Mouse (Mus musculus) heart, embryonic 16.5 days (tissue): ENCODE results near the gene Gm20388. TPM values are rescaled to one million over a fixed set of nuclear protein-coding genes. Genes with fewer than 3 reads are reported as not detected.

ENCODE experiments used
- ATAC-seq: fragments of 200-750 bp; cut with Nextera tagmentation; replicated peaks from 2 replicates; pipeline ENCODE4 v1.8.0; 2017; ENCODE audit warnings: moderate number of reproducible peaks; ENCODE audit not compliant: insufficient read depth, low FRiP score; ENCODE audit errors: extremely low read depth
- H3K27ac ChIP-seq: fragments of 300-500 bp; sonication (generic); 2 replicates; pipeline ENCODE4 v1.5.1; 2014; ENCODE audit warnings: mild to moderate bottlenecking, low read length, control low read depth, moderate library complexity
- H3K27me3 ChIP-seq: fragments of 300-500 bp; sonication (generic); 2 replicates; pipeline ENCODE4 v1.6.1; 2014; ENCODE audit warnings: low read length, mixed read lengths; ENCODE audit not compliant: control insufficient read depth, insufficient read depth
- H3K36me3 ChIP-seq: fragments of 300-500 bp; sonication (generic); 2 replicates; pipeline ENCODE4 v1.6.1; 2014; ENCODE audit not compliant: control insufficient read depth, insufficient read depth
- H3K4me1 ChIP-seq: fragments of 300-500 bp; sonication (generic); 2 replicates; pipeline ENCODE4 v1.6.1; 2014; ENCODE audit warnings: low read length, mixed read lengths; ENCODE audit not compliant: control insufficient read depth, insufficient read depth
- H3K4me2 ChIP-seq: fragments of 300-500 bp; sonication (generic); 2 replicates; pipeline ENCODE4 v1.6.1; 2014; ENCODE audit warnings: low read depth, mild to moderate bottlenecking, control low read depth, low read length
- H3K4me3 ChIP-seq: fragments of 300-500 bp; sonication (generic); 2 replicates; pipeline ENCODE4 v1.5.1; 2014; ENCODE audit warnings: mild to moderate bottlenecking, control low read depth, low read length
- H3K9ac ChIP-seq: fragments of 300-500 bp; sonication (generic); 2 replicates; pipeline ENCODE4 v1.6.1; 2014; ENCODE audit warnings: low read length, control low read depth
- H3K9me3 ChIP-seq: fragments of 300-500 bp; sonication (generic); replicated peaks from 2 replicates; pipeline ENCODE4 v1.6.1; 2016; ENCODE audit warnings: low read length; ENCODE audit not compliant: control insufficient read depth
- WGBS: fragments of 180-500 bp; shearing (Covaris S2); extraction: QIAGEN DNeasy Blood & Tissue Kit; methylation state at CpG from one replicate; pipeline ENCODE4 v1.1.7; 2014; 5-methylcytosine and 5-hydroxymethylcytosine counted together
- polyA plus RNA-seq: library from polyadenylated mRNA; unstranded; fragments of >200 nt; fragmentation: Nextera tagmentation; extraction: Ambion mirVana; gene quantifications from 2 replicates; pipeline ENCODE4 v1.2.1, GENCODE M21; 2015

Gene Gm20388
- polyA plus RNA-seq, 1 experiment from 2014 or later, result 4.5 TPM

DNA sequence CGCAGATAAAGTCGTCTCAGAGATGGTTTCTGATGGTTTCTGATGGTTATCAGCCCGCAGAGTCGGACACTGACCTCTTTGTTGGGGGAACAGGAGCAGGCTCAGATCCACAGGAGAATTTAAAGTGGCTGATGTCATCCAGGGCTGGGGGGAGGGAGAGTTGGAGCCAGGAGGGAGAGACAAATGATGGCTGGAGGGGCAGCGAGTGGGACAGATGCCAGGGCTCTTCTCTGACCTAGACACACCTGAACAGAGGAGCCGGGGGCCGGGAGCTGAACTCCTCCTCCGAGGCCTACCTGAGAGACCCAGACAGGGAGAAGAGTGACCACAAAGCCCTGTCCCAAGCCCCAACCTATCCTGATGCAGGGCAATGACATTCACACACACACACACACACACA lies 2418.4 kb downstream of the Gm20388 start:
- no peak for ATAC-seq
- peaks cover 7% of the 10 kb centered on the region for H3K36me3 ChIP-seq
- H3K27ac ChIP-seq, result no peak overlapping the region
- H3K4me1 ChIP-seq, result peaks cover 51% of the 10 kb centered on the region
- no peak overlapping the region for H3K4me2 ChIP-seq
- no peak overlapping the region for H3K4me3 ChIP-seq
- no peaks in the 10 kb centered on the region for H3K27me3 ChIP-seq
- H3K9me3 ChIP-seq, result no peaks in the 10 kb centered on the region
- peak overlapping the region; percentile 13; the same call in 1 of the 2 replicates for H3K9ac ChIP-seq
- 44% methylated on average over 8 of the region's 8 CpGs for WGBS

DNA sequence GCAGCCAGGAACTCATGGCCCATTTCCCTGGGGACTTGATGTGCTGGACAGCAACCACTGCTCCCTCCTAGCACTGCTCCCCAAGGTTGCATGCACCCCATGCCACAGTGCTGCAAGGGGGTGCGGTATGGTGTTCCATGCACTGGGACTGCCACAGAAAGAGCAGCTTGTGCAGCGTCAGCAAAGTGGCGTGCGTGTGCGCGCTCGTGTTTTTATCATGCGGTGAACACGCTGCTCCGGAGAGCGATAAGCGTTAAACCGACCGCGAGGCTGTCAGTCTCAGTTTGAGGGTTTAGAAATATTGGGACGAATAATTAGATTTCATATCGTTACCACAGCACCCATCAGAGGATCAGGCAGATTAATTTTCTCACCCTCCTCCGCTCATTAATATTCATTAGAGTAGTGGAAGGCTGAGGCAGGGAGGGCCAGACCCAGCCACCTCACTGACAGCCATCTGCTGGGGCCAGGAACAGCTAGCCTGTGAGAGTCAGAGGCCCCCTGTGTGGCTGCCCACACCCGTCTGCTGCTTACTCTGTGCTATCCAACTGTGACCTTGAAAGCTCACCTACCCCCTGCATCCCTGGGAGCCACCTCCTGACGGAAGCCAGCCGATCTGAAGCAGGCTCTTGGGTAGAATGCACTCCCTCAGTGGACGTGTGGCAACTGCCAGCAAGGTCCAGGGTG lies 2419.1 kb downstream of the Gm20388 start:
- no peak overlapping the region for H3K4me2 ChIP-seq
- H3K27me3 ChIP-seq, result no peaks in the 10 kb centered on the region
- 77% methylated on average over 22 of the region's 22 CpGs for WGBS
- H3K36me3 ChIP-seq, result peaks cover 7% of the 10 kb centered on the region
- peak overlapping the region; percentile 84 for H3K27ac ChIP-seq
- H3K4me3 ChIP-seq, result no peak overlapping the region
- no peak for ATAC-seq
- peaks cover 45% of the 10 kb centered on the region for H3K4me1 ChIP-seq
- peak overlapping the region; percentile 37 for H3K9ac ChIP-seq
- no peaks in the 10 kb centered on the region for H3K9me3 ChIP-seq

- H3K9ac ChIP-seq, result peak overlapping the region; percentile 37
- H3K27ac ChIP-seq, result peak overlapping the region; percentile 84
- no peaks in the 10 kb centered on the region for H3K9me3 ChIP-seq
- H3K4me1 ChIP-seq, result peaks cover 36% of the 10 kb centered on the region
- H3K36me3 ChIP-seq, result peaks cover 16% of the 10 kb centered on the region
- H3K4me3 ChIP-seq, result no peak overlapping the region
- H3K27me3 ChIP-seq, result no peaks in the 10 kb centered on the region
- WGBS, result 56% methylated on average over 12 of the region's 12 CpGs
- H3K4me2 ChIP-seq, result no peak overlapping the region
- ATAC-seq, result no peak
Observed at GRCm38 (mm10) chr8:122330446-122331133, 2419.9 kb downstream of the Gm20388 start.

DNA sequence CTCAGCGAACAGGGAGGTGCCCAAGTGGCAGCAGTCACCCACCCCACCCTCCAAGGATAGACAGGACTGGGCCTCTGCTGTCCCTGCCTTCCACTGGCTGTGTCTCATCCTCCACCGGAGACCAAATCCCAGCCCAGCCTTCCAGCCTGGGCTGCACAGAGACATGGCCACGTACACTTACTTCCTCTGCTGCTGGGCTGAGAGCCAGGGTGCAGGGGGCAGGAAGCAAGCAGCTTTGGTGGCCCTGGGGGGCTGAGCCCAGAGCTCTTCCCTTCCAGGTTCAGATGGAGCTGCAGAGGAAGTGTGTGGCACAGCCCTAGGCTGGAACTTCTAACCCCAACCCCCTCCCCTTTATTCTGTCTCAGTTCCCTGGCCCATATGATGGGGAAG lies 2420.5 kb downstream of the Gm20388 start:
- ATAC-seq, result peak; percentile 64
- H3K27me3 ChIP-seq, result no peaks in the 10 kb centered on the region
- WGBS, result 49% methylated on average over 3 of the region's 3 CpGs
- H3K4me1 ChIP-seq, result peaks cover 32% of the 10 kb centered on the region
- no peak overlapping the region for H3K4me2 ChIP-seq
- H3K27ac ChIP-seq, result peak overlapping the region; percentile 84
- H3K9me3 ChIP-seq, result no peaks in the 10 kb centered on the region
- peak overlapping the region; percentile 37 for H3K9ac ChIP-seq
- H3K4me3 ChIP-seq, result no peak overlapping the region
- H3K36me3 ChIP-seq, result peaks cover 22% of the 10 kb centered on the region

DNA sequence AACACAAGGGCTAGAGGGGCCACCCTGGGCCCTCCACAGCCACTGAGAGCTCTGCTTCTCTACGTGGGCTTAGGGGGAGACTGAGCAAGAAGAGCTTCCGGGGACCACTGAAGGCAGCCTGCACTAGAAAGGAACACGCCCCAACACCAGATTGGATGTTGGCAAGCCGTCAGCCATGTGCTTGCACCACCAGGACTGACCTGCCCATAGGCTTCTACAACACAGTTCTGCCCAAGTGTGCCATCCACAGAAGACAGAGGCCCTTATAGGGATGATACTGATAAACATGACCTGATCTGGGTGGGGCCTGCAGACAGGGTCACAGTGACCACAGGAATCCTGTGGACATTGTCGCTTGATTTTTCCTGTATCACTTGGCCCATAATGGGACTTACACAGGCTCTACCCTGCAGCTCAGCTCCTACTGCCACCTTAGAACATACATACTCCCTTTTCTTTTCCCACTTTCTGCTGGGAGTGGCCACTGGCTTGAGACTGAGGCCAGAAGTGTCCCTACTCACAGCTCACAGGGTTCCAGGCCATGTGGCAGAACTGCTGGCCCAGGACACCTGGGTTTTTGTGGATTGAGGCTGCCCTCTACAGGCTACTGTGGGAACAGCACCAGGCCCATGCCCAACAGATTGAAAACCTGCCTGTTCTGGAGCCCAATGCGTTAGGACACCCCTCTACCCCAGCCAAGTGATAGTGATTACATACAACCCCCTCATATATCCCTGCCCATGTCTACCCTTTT lies 2422.3 kb downstream of the Gm20388 start:
- Histone ChIP-seq H3K4me2 (no peak overlapping the region), H3K9ac (no peak overlapping the region), H3K27me3 (no peaks in the 10 kb centered on the region), H3K9me3 (no peaks in the 10 kb centered on the region), H3K36me3 (peaks cover 36% of the 10 kb centered on the region), H3K4me3 (no peak overlapping the region), H3K27ac (no peak overlapping the region), H3K4me1 (peaks cover 32% of the 10 kb centered on the region)
- no peak for ATAC-seq
- 71% methylated on average over 6 of the region's 6 CpGs for WGBS

- Histone ChIP-seq H3K27me3 (no peaks in the 10 kb centered on the region), H3K9me3 (no peaks in the 10 kb centered on the region), H3K4me3 (no peak overlapping the region), H3K36me3 (peaks cover 36% of the 10 kb centered on the region), H3K9ac (no peak overlapping the region), H3K27ac (no peak overlapping the region), H3K4me2 (no peak overlapping the region), H3K4me1 (peaks cover 32% of the 10 kb centered on the region)
- ATAC-seq, result no peak
- 92% methylated on average over 7 of the region's 7 CpGs for WGBS
Observed at GRCm38 (mm10) chr8:122333531-122333930, 2422.9 kb downstream of the Gm20388 start.

DNA sequence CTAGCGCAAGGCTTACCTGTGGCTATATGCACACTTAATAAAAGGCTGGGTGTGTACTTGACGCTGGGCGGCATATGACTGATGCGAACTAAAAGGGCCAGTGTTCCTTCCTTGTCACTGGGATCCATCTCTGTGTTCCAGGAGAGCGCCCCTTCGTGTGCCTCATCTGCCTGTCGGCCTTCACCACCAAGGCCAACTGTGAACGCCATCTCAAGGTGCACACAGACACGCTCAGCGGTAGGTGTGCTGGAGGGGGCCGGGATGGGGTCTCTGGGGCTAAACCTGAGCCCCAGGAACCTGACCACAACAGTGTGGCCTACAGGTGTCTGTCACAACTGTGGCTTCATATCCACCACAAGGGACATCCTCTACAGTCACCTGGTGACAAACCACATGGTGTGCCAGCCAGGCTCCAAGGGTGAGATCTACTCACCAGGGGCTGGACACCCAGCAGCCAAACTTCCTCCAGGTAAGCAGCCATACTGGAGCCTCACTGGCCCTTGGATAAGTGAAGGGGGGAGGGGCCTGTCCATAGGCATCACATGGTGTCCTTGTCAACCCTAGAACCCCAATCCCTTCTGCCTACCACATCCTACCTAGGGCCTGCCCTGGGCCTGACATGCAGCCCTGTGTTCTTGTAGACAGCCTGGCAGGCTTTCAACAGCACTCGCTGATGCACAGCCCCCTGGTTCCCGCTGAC lies 2424.3 kb downstream of the Gm20388 start:
- Histone ChIP-seq H3K27me3 (no peaks in the 10 kb centered on the region), H3K27ac (no peak overlapping the region), H3K36me3 (peaks cover 36% of the 10 kb centered on the region), H3K4me2 (no peak overlapping the region), H3K4me1 (peaks cover 19% of the 10 kb centered on the region), H3K9me3 (no peaks in the 10 kb centered on the region), H3K4me3 (no peak overlapping the region), H3K9ac (no peak overlapping the region)
- no peak for ATAC-seq
- WGBS, result 93% methylated on average over 13 of the region's 13 CpGs

- Histone ChIP-seq H3K9ac (peak overlapping the region; percentile 46; the same call in 1 of the 2 replicates), H3K36me3 (peaks cover 36% of the 10 kb centered on the region), H3K4me3 (peak overlapping the region; percentile 44), H3K27me3 (no peaks in the 10 kb centered on the region), H3K4me2 (peak overlapping the region; percentile 66), H3K27ac (no peak overlapping the region), H3K4me1 (peaks cover 11% of the 10 kb centered on the region), H3K9me3 (no peaks in the 10 kb centered on the region)
- ATAC-seq, result no peak
- WGBS, result 49% methylated on average over 57 of the region's 57 CpGs
Observed at GRCm38 (mm10) chr8:122335638-122336250, 2425.1 kb downstream of the Gm20388 start.
